Mouse (Mus musculus) embryo, embryonic 11.5 days (tissue): Measurements from ENCODE around the gene Tmc8.
"Not testable (repeated sequence)": the region's sequence is repeated elsewhere in the genome, so short reads cannot be mapped to it uniquely, and the experiment has no call there.

ENCODE experiments used
- DNase-seq: peaks from one replicate; pipeline ENCODE4 v3.0.0-alpha.2; 2012; ENCODE audit warnings: low read depth, low spot score

Tmc8 gene

DNA sequence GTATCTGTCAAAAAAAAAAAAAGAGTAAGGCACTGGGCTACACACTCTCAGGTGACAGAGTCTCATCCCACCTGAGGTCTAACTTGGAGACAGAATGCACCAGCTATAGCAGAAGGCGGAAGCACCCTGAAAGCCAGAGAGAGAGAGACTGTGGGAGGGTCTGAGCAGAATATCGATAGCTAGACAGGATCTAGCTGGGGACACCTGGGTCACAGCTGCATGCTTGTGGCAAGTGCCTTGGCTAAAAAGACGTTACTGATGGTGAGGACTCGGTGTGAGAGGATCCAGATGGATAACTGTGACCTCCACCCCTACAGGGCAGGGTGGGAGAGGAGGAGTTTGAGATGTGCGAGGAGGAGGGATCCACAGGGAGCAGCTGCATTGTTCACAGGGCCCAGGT lies 15.1 kb downstream of the Tmc8 start:
- no peak for DNase-seq

GRCm38 (mm10) chr11:117797511-117798159 lies 15.8 kb downstream of the Tmc8 start, which contains the start of gene 6030468B19Rik:
Gene 6030468B19Rik (plus strand): TSS chr11:117797660.
- no peak for DNase-seq

DNA sequence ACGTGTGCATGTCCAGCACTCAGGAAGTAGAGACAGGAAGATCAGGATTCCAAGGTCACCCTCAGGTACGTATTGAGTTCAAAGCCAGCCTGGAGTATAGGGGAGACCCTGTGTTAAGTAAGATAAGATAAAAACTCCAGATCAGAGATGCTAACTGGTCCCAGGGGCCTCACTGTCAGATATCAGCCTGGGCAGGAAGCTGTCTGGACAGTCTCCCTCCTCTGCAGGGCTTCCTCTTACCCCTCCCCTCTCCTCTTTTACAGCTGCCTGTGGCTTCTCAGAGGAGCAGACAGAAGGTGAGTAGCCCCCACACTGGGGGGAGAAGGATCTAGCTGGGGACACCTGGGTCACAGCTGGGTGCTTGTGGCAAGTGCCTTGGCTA lies 16.3 kb downstream of the Tmc8 start:
- DNase-seq, result no peak

DNA sequence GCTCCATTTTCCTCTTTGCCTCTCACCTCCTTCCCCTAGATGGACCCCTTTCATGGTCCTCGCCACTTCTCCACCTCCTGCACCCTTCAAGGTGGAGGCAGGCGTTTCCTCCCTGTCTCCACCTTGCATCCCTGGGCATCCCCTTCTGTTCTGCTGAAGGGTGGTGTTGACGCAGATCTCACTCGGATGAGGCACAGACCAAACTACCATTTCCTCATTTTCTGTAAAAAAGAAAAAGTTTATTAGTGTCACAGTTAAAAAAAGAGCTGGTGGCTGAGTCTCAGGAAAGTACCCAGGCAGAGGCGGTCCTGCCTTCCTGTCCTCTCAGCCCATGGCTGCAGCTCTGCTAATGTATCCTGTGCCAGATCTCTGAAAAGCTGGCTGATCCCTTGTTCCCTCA lies 17.3 kb downstream of the Tmc8 start:
- no peak for DNase-seq

- no peak for DNase-seq
Measured at GRCm38 (mm10) chr11:117800038-117800437, 18.2 kb downstream of the Tmc8 start.

GRCm38 (mm10) chr11:117801650-117802049 lies 19.8 kb downstream of the Tmc8 start:
- no peak for DNase-seq

- no peak for DNase-seq
Measured at GRCm38 (mm10) chr11:117803166-117803688, 21.4 kb downstream of the Tmc8 start.

DNA sequence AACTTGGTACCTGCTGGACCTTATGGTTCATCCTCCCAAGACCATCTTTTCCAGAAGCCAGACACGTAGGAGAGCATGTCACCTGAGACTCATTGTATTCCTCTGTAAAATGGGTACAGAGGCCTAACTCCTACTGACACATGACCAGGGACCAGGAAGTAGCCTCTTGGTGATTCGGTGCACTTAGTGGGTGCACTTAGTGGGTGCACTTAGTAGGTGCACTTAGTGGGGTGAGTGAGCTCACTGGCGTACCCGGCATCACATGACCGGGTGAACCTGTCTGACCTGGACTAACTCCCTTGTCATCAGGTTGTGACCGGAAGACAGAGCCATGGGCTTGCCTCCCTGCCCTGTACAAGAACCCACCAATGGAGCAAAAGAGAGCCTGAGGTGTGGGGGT lies 24.9 kb downstream of the Tmc8 start:
- DNase-seq, result no peak

- DNase-seq, result no peak
Measured at GRCm38 (mm10) chr11:117809407-117810311, 27.8 kb downstream of the Tmc8 start, which contains the start of the genes Gm20708 and Syngr2. Gene Gm20708 (plus strand): TSS chr11:117809668. Gene Syngr2 (plus strand): TSS chr11:117809668.

GRCm38 (mm10) chr11:117810401-117811046 lies 28.6 kb downstream of the Tmc8 start:
- DNase-seq, result peak; percentile 62

- no peak for DNase-seq
Measured at GRCm38 (mm10) chr11:117813867-117814266, 32.0 kb downstream of the Tmc8 start.

GRCm38 (mm10) chr11:117814704-117815366 lies 33.0 kb downstream of the Tmc8 start:
- no peak for DNase-seq

- not testable (repeated sequence) for DNase-seq
Measured at GRCm38 (mm10) chr11:117815850-117816249, 34.0 kb downstream of the Tmc8 start.

DNA sequence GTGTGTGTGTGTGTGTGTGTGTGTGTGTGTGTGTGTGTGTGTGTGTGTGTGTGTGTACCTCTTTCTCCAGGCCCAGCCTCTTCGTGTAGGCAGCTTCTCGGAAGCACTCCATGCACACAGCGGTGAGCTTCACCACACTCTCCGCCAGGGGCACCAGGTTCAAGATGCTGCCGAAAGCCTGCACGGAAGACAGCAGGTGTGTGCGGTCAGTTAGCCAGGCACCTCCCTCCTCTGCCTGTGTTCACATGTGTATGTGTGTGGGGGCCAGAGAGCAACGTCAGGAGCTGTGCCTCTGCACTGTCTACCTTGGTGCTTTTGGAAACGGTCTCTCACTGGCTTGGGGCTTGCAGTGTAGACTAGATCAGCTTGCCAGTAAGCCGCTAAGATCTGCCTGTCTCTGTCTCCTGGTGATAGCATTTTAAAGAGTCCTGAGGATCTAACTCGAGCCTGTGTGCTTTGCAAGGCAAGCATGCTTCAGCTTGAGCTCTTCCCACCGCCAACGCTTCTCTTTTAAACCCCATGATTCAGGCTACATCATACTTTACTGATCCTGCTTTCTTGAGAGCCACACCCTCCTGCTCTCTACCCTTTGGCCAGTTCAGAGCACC lies 34.6 kb downstream of the Tmc8 start:
- no peak for DNase-seq

DNA sequence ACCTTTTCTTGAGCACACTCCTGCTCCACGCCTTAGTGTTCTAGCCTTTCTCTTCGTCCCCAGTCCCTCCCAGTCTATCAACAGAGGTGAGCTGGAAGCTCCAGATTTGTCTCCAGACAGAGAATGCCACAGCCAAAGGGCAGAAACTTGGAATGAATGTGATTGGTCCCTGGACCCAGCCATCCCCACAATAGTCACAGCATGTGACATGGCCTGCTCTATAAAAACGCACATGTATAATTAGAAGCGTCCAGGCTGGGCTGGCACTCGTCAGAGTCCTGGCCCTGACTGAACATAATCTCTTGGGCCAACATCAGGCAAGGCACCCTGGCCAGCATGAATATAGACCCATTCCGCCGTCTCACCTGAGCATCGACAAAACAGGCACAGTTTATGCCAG lies 37.2 kb downstream of the Tmc8 start:
- no peak for DNase-seq

GRCm38 (mm10) chr11:117820173-117820572 lies 38.3 kb downstream of the Tmc8 start:
- DNase-seq, result no peak

DNA sequence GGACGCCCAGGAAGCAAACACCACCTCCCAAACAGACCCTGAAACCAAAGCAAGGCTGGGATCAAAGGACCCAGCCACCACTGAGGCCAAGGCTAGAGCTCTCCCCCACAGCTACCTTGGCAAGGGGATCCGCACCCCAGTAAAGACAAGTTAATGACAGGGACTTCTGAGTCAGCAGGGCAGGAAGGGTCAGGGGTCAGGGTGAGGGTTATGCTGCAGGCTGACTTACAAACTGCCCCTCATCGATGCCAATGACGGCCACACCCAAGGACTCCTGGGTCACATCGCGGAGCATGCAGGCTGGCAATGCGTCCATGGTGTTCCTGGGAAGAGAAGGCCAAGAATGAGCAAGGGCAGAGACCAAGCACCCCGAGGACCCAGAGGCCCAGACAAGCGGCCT lies 40.0 kb downstream of the Tmc8 start:
- DNase-seq, result no peak

- no peak for DNase-seq
Measured at GRCm38 (mm10) chr11:117822728-117823241, 40.9 kb downstream of the Tmc8 start.

- DNase-seq, result no peak
Measured at GRCm38 (mm10) chr11:117823411-117823810, 41.5 kb downstream of the Tmc8 start.

DNA sequence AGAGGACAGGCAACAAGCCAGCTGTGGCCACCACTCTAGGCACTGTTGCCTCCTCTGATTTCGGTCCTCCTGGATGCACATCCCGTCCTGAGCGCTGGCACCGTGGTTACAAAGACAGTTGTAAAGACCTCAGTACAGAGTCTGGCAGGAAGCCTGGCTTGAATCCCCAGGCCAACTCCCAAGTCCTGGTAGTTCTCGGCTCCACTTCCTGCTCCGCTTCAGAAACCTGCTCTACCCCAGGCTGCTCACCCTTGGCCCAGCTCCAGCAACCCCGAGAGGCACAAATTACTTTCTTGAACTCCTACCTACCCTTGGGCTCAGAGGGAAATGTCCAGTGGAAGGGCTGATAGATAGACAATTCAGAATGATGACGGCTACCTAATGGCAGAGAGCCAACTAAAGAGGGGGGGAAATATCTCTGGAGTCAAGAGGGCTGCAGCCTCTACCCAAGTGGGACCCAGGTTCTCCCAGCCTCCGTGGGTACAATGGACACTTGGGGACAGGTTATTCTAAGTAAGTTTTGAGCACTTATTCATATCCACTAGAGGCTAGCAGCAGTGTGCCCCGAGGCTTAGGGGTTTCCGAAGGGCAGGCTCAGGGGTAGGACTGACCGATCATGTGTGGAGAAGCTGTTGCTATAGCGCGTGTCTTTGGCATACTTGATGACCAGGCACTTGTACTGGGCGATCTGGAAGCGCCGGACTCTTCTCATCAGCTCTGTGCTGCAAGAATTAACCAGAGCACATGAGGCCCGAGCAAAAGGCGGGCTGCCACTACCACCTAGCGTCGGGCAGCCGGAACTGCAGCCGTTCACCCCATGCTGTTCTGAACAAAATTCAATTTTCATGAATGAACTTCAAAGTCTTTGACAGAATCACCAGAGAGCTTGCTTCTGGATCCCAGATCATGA lies 42.4 kb downstream of the Tmc8 start:
- DNase-seq, result peak; percentile 74
